Mouse (Mus musculus): ENCODE results near the gene Sufu. TPM values are rescaled to one million over a fixed set of nuclear protein-coding genes. Genes with fewer than 3 reads are reported as not detected.

The Sufu gene
- polyA plus RNA-seq, 1 experiment from 2014 or later, result 20.7 TPM

GRCm38 (mm10) chr19:46490634-46491033, 93.9 kb downstream of the Sufu start:
- DNase-seq (ENCODE audit: low spot score), result no peak

GRCm38 (mm10) chr19:46495136-46495535, 98.4 kb downstream of the Sufu start:
- DNase-seq (ENCODE audit: low spot score), result no peak

GRCm38 (mm10) chr19:46497230-46497629, 100.5 kb downstream of the Sufu start:
- no peak for DNase-seq (ENCODE audit: low spot score)

GRCm38 (mm10) chr19:46499539-46499835, 102.8 kb downstream of the Sufu start:
- no peak for DNase-seq (ENCODE audit: low spot score)

GRCm38 (mm10) chr19:46499836-46500580, 103.3 kb downstream of the Sufu start:
- peak; percentile 99 for DNase-seq (ENCODE audit: low spot score)

GRCm38 (mm10) chr19:46500581-46501341, 104.1 kb downstream of the Sufu start:
- DNase-seq (ENCODE audit: low spot score), result peak; percentile 46

GRCm38 (mm10) chr19:46501401-46502068, 104.8 kb downstream of the Sufu start, which contains the start of gene Trim8:
Gene Trim8 (plus strand): TSS chr19:46501702.
- peak; percentile 42 for DNase-seq (ENCODE audit: low spot score)

- DNase-seq (ENCODE audit: low spot score), result peak; percentile 78
Measured at GRCm38 (mm10) chr19:46502069-46502455, 105.4 kb downstream of the Sufu start.

- peak; percentile 94 for DNase-seq (ENCODE audit: low spot score)
Measured at GRCm38 (mm10) chr19:46502471-46503166, 105.9 kb downstream of the Sufu start.

GRCm38 (mm10) chr19:46503351-46504084, 106.8 kb downstream of the Sufu start:
- DNase-seq (ENCODE audit: low spot score), result peak; percentile 90

GRCm38 (mm10) chr19:46504085-46504552, 107.4 kb downstream of the Sufu start:
- DNase-seq (ENCODE audit: low spot score), result no peak

GRCm38 (mm10) chr19:46504822-46505417, 108.2 kb downstream of the Sufu start:
- no peak for DNase-seq (ENCODE audit: low spot score)

- no peak for DNase-seq (ENCODE audit: low spot score)
Measured at GRCm38 (mm10) chr19:46505646-46506371, 109.1 kb downstream of the Sufu start.

- no peak for DNase-seq (ENCODE audit: low spot score)
Measured at GRCm38 (mm10) chr19:46506372-46506717, 109.6 kb downstream of the Sufu start.

GRCm38 (mm10) chr19:46507181-46507581, 110.5 kb downstream of the Sufu start:
- no peak for DNase-seq (ENCODE audit: low spot score)

GRCm38 (mm10) chr19:46507806-46508205, 111.1 kb downstream of the Sufu start:
- DNase-seq (ENCODE audit: low spot score), result no peak

- DNase-seq (ENCODE audit: low spot score), result no peak
Measured at GRCm38 (mm10) chr19:46508738-46509137, 112.0 kb downstream of the Sufu start.

- peak; percentile 34 for DNase-seq (ENCODE audit: low spot score)
Measured at GRCm38 (mm10) chr19:46509202-46509601, 112.5 kb downstream of the Sufu start.

GRCm38 (mm10) chr19:46509736-46510135, 113.0 kb downstream of the Sufu start:
- DNase-seq (ENCODE audit: low spot score), result no peak

GRCm38 (mm10) chr19:46510401-46510800, 113.7 kb downstream of the Sufu start:
- no peak for DNase-seq (ENCODE audit: low spot score)

Data from thymus, postnatal 0 days (tissue).